Mouse (Mus musculus): ENCODE measurements around the gene Agtrap.
"Not testable (repeated sequence)": the region's sequence is repeated elsewhere in the genome, so short reads cannot be mapped to it uniquely, and the experiment has no call there.

Agtrap gene

GRCm38 (mm10) chr4:148051046-148051776 is 36.6 kb downstream of the Agtrap start:
- no peak for DNase-seq (ENCODE audit: low read depth, low spot score)

- DNase-seq (ENCODE audit: low read depth, low spot score): not testable (repeated sequence)
These were observed 37.4 kb downstream of the Agtrap start for GRCm38 (mm10) chr4:148050396-148050914.

GRCm38 (mm10) chr4:148046450-148047031 is 41.3 kb downstream of the Agtrap start:
- DNase-seq (ENCODE audit: low read depth, low spot score): peak; percentile 36

- no peak for DNase-seq (ENCODE audit: low read depth, low spot score)
These were observed 43.7 kb downstream of the Agtrap start for GRCm38 (mm10) chr4:148044113-148044512.

- not testable (repeated sequence) for DNase-seq (ENCODE audit: low read depth, low spot score)
These were observed 44.5 kb downstream of the Agtrap start for GRCm38 (mm10) chr4:148043327-148043726.

GRCm38 (mm10) chr4:148041611-148042191 is 46.1 kb downstream of the Agtrap start:
- peak; percentile 70 for DNase-seq (ENCODE audit: low read depth, low spot score)

GRCm38 (mm10) chr4:148040933-148041610 is 46.8 kb downstream of the Agtrap start:
- DNase-seq (ENCODE audit: low read depth, low spot score): peak; percentile 78

GRCm38 (mm10) chr4:148040029-148040830 is 47.6 kb downstream of the Agtrap start:
- DNase-seq (ENCODE audit: low read depth, low spot score): peak; percentile 46

GRCm38 (mm10) chr4:148039254-148040028 is 48.4 kb downstream of the Agtrap start:
- peak; percentile 36 for DNase-seq (ENCODE audit: low read depth, low spot score)

- peak; percentile 100 for DNase-seq (ENCODE audit: low read depth, low spot score)
These were observed 49.1 kb downstream of the Agtrap start, which contains the start of the genes Clcn6 and Mthfr for GRCm38 (mm10) chr4:148038600-148039253. TSS of gene Clcn6 (minus strand) at chr4:148038821. TSS of gene Mthfr (plus strand) at chr4:148039077.

GRCm38 (mm10) chr4:148038079-148038599 is 49.7 kb downstream of the Agtrap start:
- peak; percentile 56 for DNase-seq (ENCODE audit: low read depth, low spot score)

- no peak for DNase-seq (ENCODE audit: low read depth, low spot score)
These were observed 52.4 kb downstream of the Agtrap start for GRCm38 (mm10) chr4:148035440-148035839.

GRCm38 (mm10) chr4:148033858-148034410 is 53.9 kb downstream of the Agtrap start:
- no peak for DNase-seq (ENCODE audit: low read depth, low spot score)

GRCm38 (mm10) chr4:148030506-148030905 is 57.3 kb downstream of the Agtrap start:
- DNase-seq (ENCODE audit: low read depth, low spot score): no peak

- DNase-seq (ENCODE audit: low read depth, low spot score): no peak
These were observed 58.5 kb downstream of the Agtrap start for GRCm38 (mm10) chr4:148029297-148029696.

All from brain, adult 2 months (tissue).